Mouse (Mus musculus): ENCODE data around the gene Lhx3. TPM values are rescaled to one million over a fixed set of nuclear protein-coding genes. Genes with fewer than 3 reads are reported as not detected.

Lhx3 gene
- total and polyA plus RNA-seq, 2 experiments from 2014 or later, result not detected

- Histone ChIP-seq H3K27me3 (ENCODE audit: insufficient read depth, low read length) (no peaks in the 10 kb centered on the region), H3K36me3 (ENCODE audit: insufficient read depth) (peaks cover 13% of the 10 kb centered on the region), H3K4me2 (ENCODE audit: low read depth) (no peak overlapping the region), H3K9ac (no peak overlapping the region), H3K9me3 (ENCODE audit: low read length) (no peaks in the 10 kb centered on the region), H3K4me1 (ENCODE audit: insufficient read depth) (no peaks in the 10 kb centered on the region), H3K4me3 (ENCODE audit: low read depth, low read length) (no peak overlapping the region), H3K27ac (ENCODE audit: low read depth, low read length) (no peak overlapping the region)
- DNase-seq (peak; percentile 79), ATAC-seq (peak; percentile 92)
- 65% methylated on average over 1 of the region's 1 CpGs for WGBS
- TF ChIP-seq CTCF (IDR thresholded peaks at IDR 0.05; ENCODE audit: low read depth), result peak; percentile 88
Measured at GRCm38 (mm10) chr2:26227788-26228187, 19.7 kb upstream of the Lhx3 start.

- Histone ChIP-seq H3K36me3 (ENCODE audit: insufficient read depth) (peaks cover 28% of the 10 kb centered on the region), H3K9me3 (ENCODE audit: low read length) (no peaks in the 10 kb centered on the region), H3K27ac (ENCODE audit: low read depth, low read length) (no peak overlapping the region), H3K27me3 (ENCODE audit: insufficient read depth, low read length) (no peaks in the 10 kb centered on the region), H3K4me3 (ENCODE audit: low read depth, low read length) (no peak overlapping the region), H3K9ac (no peak overlapping the region), H3K4me2 (ENCODE audit: low read depth) (no peak overlapping the region), H3K4me1 (ENCODE audit: insufficient read depth) (no peaks in the 10 kb centered on the region)
- WGBS, result 69% methylated on average over 4 of the region's 4 CpGs
- TF ChIP-seq CTCF (IDR thresholded peaks at IDR 0.05; ENCODE audit: low read depth), result no peak
- no peak for DNase-seq
- no peak for ATAC-seq
Measured at GRCm38 (mm10) chr2:26225242-26225641, 17.2 kb upstream of the Lhx3 start.

- DNase-seq, result no peak
- no peak for TF ChIP-seq CTCF (IDR thresholded peaks at IDR 0.05; ENCODE audit: low read depth)
- no peak overlapping the region for H3K27ac ChIP-seq (ENCODE audit: low read depth, low read length)
- WGBS, result 82% methylated on average over 3 of the region's 3 CpGs
- H3K4me3 ChIP-seq (ENCODE audit: low read depth, low read length), result no peak overlapping the region
- H3K4me2 ChIP-seq (ENCODE audit: low read depth), result no peak overlapping the region
- H3K9me3 ChIP-seq (ENCODE audit: low read length), result no peaks in the 10 kb centered on the region
- no peaks in the 10 kb centered on the region for H3K27me3 ChIP-seq (ENCODE audit: insufficient read depth, low read length)
- no peak overlapping the region for H3K9ac ChIP-seq
- no peak for ATAC-seq
- no peaks in the 10 kb centered on the region for H3K4me1 ChIP-seq (ENCODE audit: insufficient read depth)
- H3K36me3 ChIP-seq (ENCODE audit: insufficient read depth), result peaks cover 37% of the 10 kb centered on the region
Measured at GRCm38 (mm10) chr2:26223961-26224360, 15.9 kb upstream of the Lhx3 start.

- 8% methylated on average over 3 of the region's 3 CpGs for WGBS
- H3K36me3 ChIP-seq (ENCODE audit: insufficient read depth), result peaks cover 73% of the 10 kb centered on the region
- no peak overlapping the region for H3K27ac ChIP-seq (ENCODE audit: low read depth, low read length)
- ATAC-seq (no peak), DNase-seq (peak; percentile 55)
- no peak overlapping the region for H3K4me3 ChIP-seq (ENCODE audit: low read depth, low read length)
- no peak overlapping the region for H3K4me2 ChIP-seq (ENCODE audit: low read depth)
- no peak for TF ChIP-seq CTCF (IDR thresholded peaks at IDR 0.05; ENCODE audit: low read depth)
- no peaks in the 10 kb centered on the region for H3K9me3 ChIP-seq (ENCODE audit: low read length)
- no peaks in the 10 kb centered on the region for H3K27me3 ChIP-seq (ENCODE audit: insufficient read depth, low read length)
- H3K4me1 ChIP-seq (ENCODE audit: insufficient read depth), result no peaks in the 10 kb centered on the region
- no peak overlapping the region for H3K9ac ChIP-seq
Measured at GRCm38 (mm10) chr2:26214526-26214925, 6.4 kb upstream of the Lhx3 start.

GRCm38 (mm10) chr2:26209566-26209965, 1.5 kb upstream of the Lhx3 start:
- ATAC-seq, result no peak
- Histone ChIP-seq H3K4me3 (ENCODE audit: low read depth, low read length) (no peak overlapping the region), H3K4me1 (ENCODE audit: insufficient read depth) (0 out of 2 replicates have a peak, but pooled peaks cover 7% of the 10 kb centered on the region), H3K36me3 (ENCODE audit: insufficient read depth) (peaks cover 44% of the 10 kb centered on the region), H3K9ac (no peak overlapping the region), H3K4me2 (ENCODE audit: low read depth) (no peak overlapping the region), H3K27ac (ENCODE audit: low read depth, low read length) (no peak overlapping the region), H3K9me3 (ENCODE audit: low read length) (no peaks in the 10 kb centered on the region), H3K27me3 (ENCODE audit: insufficient read depth, low read length) (peaks cover 37% of the 10 kb centered on the region)
- no peak for DNase-seq
- WGBS, result 65% methylated on average over 3 of the region's 3 CpGs
- TF ChIP-seq CTCF (IDR thresholded peaks at IDR 0.05; ENCODE audit: low read depth), result no peak

GRCm38 (mm10) chr2:26207559-26207958, 530 bp downstream of the Lhx3 start:
- Histone ChIP-seq H3K27ac (ENCODE audit: low read depth, low read length) (no peak overlapping the region), H3K9me3 (ENCODE audit: low read length) (no peaks in the 10 kb centered on the region), H3K9ac (no peak overlapping the region), H3K27me3 (ENCODE audit: insufficient read depth, low read length) (peaks cover 55% of the 10 kb centered on the region), H3K4me3 (ENCODE audit: low read depth, low read length) (no peak overlapping the region), H3K4me2 (ENCODE audit: low read depth) (no peak overlapping the region), H3K4me1 (ENCODE audit: insufficient read depth) (peaks cover 12% of the 10 kb centered on the region; the same call in 1 of the 2 replicates), H3K36me3 (ENCODE audit: insufficient read depth) (peaks cover 27% of the 10 kb centered on the region)
- WGBS, result 10% methylated on average over 9 of the region's 9 CpGs
- DNase-seq (no peak), ATAC-seq (no peak)
- TF ChIP-seq CTCF (IDR thresholded peaks at IDR 0.05; ENCODE audit: low read depth), result no peak

GRCm38 (mm10) chr2:26205761-26206160, 2.3 kb downstream of the Lhx3 start:
- no peak overlapping the region for H3K4me3 ChIP-seq (ENCODE audit: low read depth, low read length)
- no peak for ATAC-seq
- WGBS, result 10% methylated on average over 10 of the region's 10 CpGs

More at GRCm38 (mm10) chr2:26205761-26206160, 2.3 kb downstream of the Lhx3 start:
- peaks cover 64% of the 10 kb centered on the region for H3K27me3 ChIP-seq (ENCODE audit: insufficient read depth, low read length)
- no peak overlapping the region for H3K27ac ChIP-seq (ENCODE audit: low read depth, low read length)
- H3K9ac ChIP-seq, result no peak overlapping the region
- peak; percentile 38 for DNase-seq
- no peaks in the 10 kb centered on the region for H3K9me3 ChIP-seq (ENCODE audit: low read length)
- TF ChIP-seq CTCF (IDR thresholded peaks at IDR 0.05; ENCODE audit: low read depth), result no peak
- peaks cover 12% of the 10 kb centered on the region; the same call in 1 of the 2 replicates for H3K4me1 ChIP-seq (ENCODE audit: insufficient read depth)
- peaks cover 10% of the 10 kb centered on the region for H3K36me3 ChIP-seq (ENCODE audit: insufficient read depth)
- no peak overlapping the region for H3K4me2 ChIP-seq (ENCODE audit: low read depth)
